11 mouse cellular contexts compared by ENCODE assay signal in genomic region chr7:140900220-140900619, GRCm38 (mm10). TPM values are rescaled to one million over a fixed set of nuclear protein-coding genes. Genes with fewer than 3 reads are reported as not detected.
DNase-seq lines count a peak whose midpoint lies in the region; ATAC-seq and TF ChIP-seq lines count a peak whose summit lies in the region.
"Had no signal": no experiment of that assay in that cellular context is flagged by ENCODE, and none has a peak within 500 bp of the region (broad histone marks: within the 10 kb centered on the region; RNA-seq: fewer than 3 reads in every experiment).

Cox8b (minus strand) TSS chr7:140900446.

- peaks cover 12% of the 10 kb centered on the region for H3K36me3 ChIP-seq in thymus, adult 2 months (ENCODE audit: control insufficient read depth, insufficient read depth, low read length)
- peaks cover 17% of the 10 kb centered on the region for H3K36me3 ChIP-seq in heart, embryonic 16.5 days (ENCODE audit: control insufficient read depth, insufficient read depth)

- 83% methylated on average over 10 of the region's 10 CpGs for WGBS in thymus, adult 2 months
- WGBS in heart, embryonic 16.5 days = 27% methylated on average over 10 of the region's 10 CpGs

- H3K9me3 ChIP-seq in heart, embryonic 16.5 days (replicated peaks; ENCODE audit: control insufficient read depth, low read length) = no peaks in the 10 kb centered on the region
- H3K9me3 ChIP-seq: embryonic facial prominence, embryonic 12.5 days had no signal

- no peak within 1 kb of the TSS for H3K27ac ChIP-seq in thymus, adult 2 months (ENCODE audit: control insufficient read depth, insufficient read depth, low read length)
- peak within 1 kb of the TSS; percentile 87 for H3K27ac ChIP-seq in heart, embryonic 16.5 days (ENCODE audit: low read length)
- H3K27ac ChIP-seq: embryonic facial prominence, embryonic 12.5 days had no signal

- peak within 1 kb of the TSS; percentile 68 for H3K4me2 ChIP-seq in heart, embryonic 16.5 days (ENCODE audit: low read depth, low read length)
- H3K4me2 ChIP-seq: embryonic facial prominence, embryonic 12.5 days had no signal

- no peak for TF ChIP-seq CTCF in thymus, adult 2 months (IDR thresholded peaks at IDR 0.05; ENCODE audit: borderline replicate concordance, control insufficient read depth, extremely low read depth, insufficient read depth, low read length, poor library complexity)

- ATAC-seq in heart, embryonic 16.5 days (replicated peaks; ENCODE audit: extremely low read depth, insufficient read depth, low FRiP score) = peak; percentile 82

- H3K27me3 ChIP-seq in thymus, adult 2 months (ENCODE audit: control insufficient read depth, insufficient read depth, low read length) = no peaks in the 10 kb centered on the region
- H3K27me3 ChIP-seq in heart, embryonic 16.5 days (ENCODE audit: control insufficient read depth, insufficient read depth, low read length) = no peaks in the 10 kb centered on the region
- H3K27me3 ChIP-seq: CH12.LX; embryonic facial prominence, embryonic 12.5 days had no signal

- H3K4me1 ChIP-seq in thymus, adult 2 months (replicated peaks; ENCODE audit: control insufficient read depth, insufficient read depth, low read length) = no peaks in the 10 kb centered on the region
- H3K4me1 ChIP-seq in heart, embryonic 16.5 days (ENCODE audit: control insufficient read depth, insufficient read depth, low read length) = peaks cover 13% of the 10 kb centered on the region

- no peak for DNase-seq in thymus, adult 2 months
- no peak for DNase-seq in thymus, postnatal 10 days (ENCODE audit: low spot score in 2 of 2)
- peak; percentile 71 for DNase-seq in gastrocnemius, postnatal 25 days
- DNase-seq in T-cell, adult 2 months (ENCODE audit: low spot score) = no peak
- no peak for DNase-seq in urinary bladder, postnatal 25 days (ENCODE audit: low spot score)
- DNase-seq in left cerebral cortex, adult 8-10 months (ENCODE audit: low spot score in 2 of 2) = no peak
- DNase-seq: kidney, adult 18-20 months had no signal

- no peak for TF ChIP-seq POLR2A in thymus, adult 2 months (IDR thresholded peaks at IDR 0.05; ENCODE audit: control insufficient read depth, extremely low read depth, insufficient read depth, low read length, poor library complexity)

- H3K4me3 ChIP-seq in thymus, adult 2 months (ENCODE audit: control insufficient read depth, insufficient read depth, low read length) = no peak within 1 kb of the TSS
- H3K4me3 ChIP-seq in heart, embryonic 16.5 days (ENCODE audit: low read length) = peak within 1 kb of the TSS; percentile 49
- H3K4me3 ChIP-seq: embryonic facial prominence, embryonic 12.5 days had no signal

- H3K9ac ChIP-seq in heart, embryonic 16.5 days (ENCODE audit: low read length) = peak within 1 kb of the TSS; percentile 74
- H3K9ac ChIP-seq: embryonic facial prominence, embryonic 12.5 days had no signal

RNA-seq across cellular contexts. Expression of gene Cox8b, which starts in this region (rescaled TPM):
- 159 and 231 TPM in 2 replicates for polyA plus RNA-seq in thymus, adult 2 months (2012; rRNA removed)
- total RNA-seq in gastrocnemius, postnatal 25 days (2021) = 1,000 to 10,000 TPM; 1,696 to 1,975 TPM
- polyA plus RNA-seq in heart, embryonic 16.5 days (2015; fragmentation: Nextera tagmentation; extraction: Ambion mirVana) = 467 and 515 TPM in 2 replicates
- 1 to 10 TPM; 1.7 to 3.9 (median 2.9) TPM for total RNA-seq in left cerebral cortex, adult 8-10 months (2022)
- total RNA-seq: CH12.LX; midbrain, postnatal 0 days had no signal
- polyA plus RNA-seq: midbrain, postnatal 0 days had no signal

Comparison
In these comparisons a context has a peak if more than half of its experiments do, and no peak if none do; other contexts are left out.
1. RNA of gene Cox8b (total RNA-seq): 1,696 to 1,975 TPM in gastrocnemius, postnatal 25 days; 1.7 to 3.9 TPM in left cerebral cortex, adult 8-10 months; every median in the first group is over 100 times any median in the second.